Mouse (Mus musculus) midbrain, postnatal 0 days (tissue): ENCODE data around the gene Mrtfb. TPM values are rescaled to one million over a fixed set of nuclear protein-coding genes. Genes with fewer than 3 reads are reported as not detected.

ENCODE experiments used
- ATAC-seq: fragments of 200-750 bp; cut with Nextera tagmentation; 2 replicates; pipeline ENCODE4 v1.8.0; 2017; ENCODE audit warnings: moderate number of reproducible peaks, mild to moderate bottlenecking, moderate TSS enrichment, moderate library complexity; ENCODE audit not compliant: low FRiP score
- DNase-seq: peaks from one replicate; pipeline ENCODE4 v3.0.0-alpha.2; 2015; ENCODE audit warnings: low spot score
- H3K27ac ChIP-seq: fragments of 300-500 bp; sonication (generic); 2 replicates; pipeline ENCODE4 v1.5.1; 2014; ENCODE audit warnings: low read depth, mild to moderate bottlenecking, low read length, mixed read lengths
- H3K27me3 ChIP-seq: fragments of 300-500 bp; sonication (generic); 2 replicates; pipeline ENCODE4 v1.6.1; 2014; ENCODE audit warnings: low read length, control low read depth, mixed read lengths; ENCODE audit not compliant: insufficient read depth
- H3K36me3 ChIP-seq: fragments of 300-500 bp; sonication (generic); 2 replicates; pipeline ENCODE4 v1.6.1; 2014; ENCODE audit warnings: low read length, control low read depth, mixed read lengths; ENCODE audit not compliant: insufficient read depth
- H3K4me1 ChIP-seq: fragments of 300-500 bp; sonication (generic); 2 replicates; pipeline ENCODE4 v1.6.1; 2014; ENCODE audit warnings: mild to moderate bottlenecking, control low read depth, antibody characterized with exemption, low read length, mixed read lengths; ENCODE audit not compliant: insufficient read depth
- H3K4me2 ChIP-seq: fragments of 300-500 bp; sonication (generic); 2 replicates; pipeline ENCODE4 v1.6.1; 2014; ENCODE audit warnings: low read depth, mild to moderate bottlenecking, low read length, mixed read lengths; ENCODE audit not compliant: poor library complexity, severe bottlenecking
- H3K4me3 ChIP-seq: fragments of 300-500 bp; sonication (generic); 2 replicates; pipeline ENCODE4 v1.5.1; 2014; ENCODE audit warnings: low read depth, mild to moderate bottlenecking, low read length, moderate library complexity
- H3K9ac ChIP-seq: fragments of 300-500 bp; sonication (generic); replicated peaks from 2 replicates; pipeline ENCODE4 v1.6.1; 2014; ENCODE audit warnings: mild to moderate bottlenecking, low read length, moderate library complexity, mixed read lengths; ENCODE audit not compliant: poor library complexity, severe bottlenecking
- H3K9me3 ChIP-seq: fragments of 300-500 bp; sonication (generic); 2 replicates; pipeline ENCODE4 v1.6.1; 2016; ENCODE audit warnings: low read length, control low read depth
- CTCF ChIP-seq: IDR thresholded peaks from 2 replicates; pipeline ENCODE4 v1.5.1; 2016; ENCODE audit warnings: antibody characterized with exemption, mild to moderate bottlenecking
- WGBS: fragments of 180-500 bp; shearing (Covaris S2); extraction: QIAGEN DNeasy Blood & Tissue Kit; methylation state at CpG from one replicate; pipeline ENCODE4 v1.1.7; 2014; 5-methylcytosine and 5-hydroxymethylcytosine counted together
- microRNA counts: library from miRNA; unstranded; fragments of <30 nt; microRNA quantifications from one replicate; lab custom pipeline; 2015
- microRNA-seq: library from miRNA; unstranded; fragments of <30 nt; microRNA quantifications from one replicate; pipeline ENCODE4, GENCODE M21; 2016; ENCODE audit warnings: borderline number of aligned reads
- polyA plus RNA-seq: library from polyadenylated mRNA; unstranded; fragments of >200 nt; fragmentation: Nextera tagmentation; extraction: Ambion mirVana; gene quantifications from 2 replicates; pipeline ENCODE4 v1.2.1, GENCODE M21; 2015
- total RNA-seq: library from RNA; depleted of rRNA; stranded (reverse); fragments of >200 nt; gene quantifications from 2 replicates; pipeline ENCODE4 v1.2.3, GENCODE M21; 2014; rRNA removed

Mrtfb gene
- total and polyA plus RNA-seq, 2 experiments from 2014 or later: 13.8 to 24.1 TPM

DNA sequence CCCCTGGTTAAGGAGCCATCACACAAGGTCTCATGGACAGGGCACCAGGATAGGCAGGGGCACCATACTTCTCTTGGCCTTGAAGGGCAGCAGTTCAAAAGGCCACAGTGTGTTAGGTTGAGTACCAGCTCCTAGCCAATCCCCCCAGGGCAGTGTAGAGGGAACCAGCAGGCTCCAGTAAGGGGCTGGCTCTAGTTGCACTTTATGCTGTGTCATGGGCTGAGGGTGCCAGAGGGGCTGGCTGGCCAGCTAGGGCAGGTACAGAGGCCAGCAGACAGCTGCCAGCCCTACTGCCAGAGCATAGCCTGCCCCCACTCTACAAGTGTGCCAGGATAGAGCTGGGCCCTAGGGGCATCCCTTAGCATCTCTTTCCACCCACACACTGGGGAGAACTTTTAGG, 199.3 kb downstream of the Mrtfb start:
- Histone ChIP-seq H3K9me3 (no peaks in the 10 kb centered on the region), H3K9ac (no peak overlapping the region), H3K27me3 (no peaks in the 10 kb centered on the region), H3K4me3 (no peak overlapping the region), H3K27ac (no peak overlapping the region), H3K36me3 (no peaks in the 10 kb centered on the region; the same call in 1 of the 2 replicates), H3K4me1 (no peaks in the 10 kb centered on the region), H3K4me2 (no peak overlapping the region)
- DNase-seq (no peak), ATAC-seq (no peak)
- TF ChIP-seq CTCF: no peak

DNA sequence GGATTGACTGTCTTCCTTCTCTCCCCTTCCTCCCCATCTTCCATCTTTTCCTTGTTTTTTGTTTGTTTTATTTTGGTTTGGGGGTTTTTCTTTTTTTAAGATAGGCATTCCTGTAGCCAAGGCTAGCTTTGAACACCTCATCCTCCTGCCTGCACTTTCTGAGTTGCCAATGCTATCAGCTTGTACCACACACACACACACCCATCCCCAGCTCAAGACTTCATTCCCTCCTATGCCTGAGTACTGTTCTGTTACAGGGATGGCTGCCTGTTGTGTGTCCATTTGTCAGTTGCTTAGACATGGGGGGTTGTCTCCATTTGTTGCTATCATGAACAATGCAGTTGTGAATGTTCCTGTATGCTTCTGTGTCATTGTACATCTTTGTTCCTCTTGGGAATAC, 202.3 kb downstream of the Mrtfb start:
- H3K4me2 ChIP-seq: no peak overlapping the region
- peaks cover 3% of the 10 kb centered on the region for H3K36me3 ChIP-seq
- ATAC-seq (no peak), DNase-seq (no peak)
- no peaks in the 10 kb centered on the region for H3K27me3 ChIP-seq
- H3K4me3 ChIP-seq: no peak overlapping the region
- H3K27ac ChIP-seq: no peak overlapping the region
- H3K4me1 ChIP-seq: no peaks in the 10 kb centered on the region
- no peak for TF ChIP-seq CTCF
- H3K9me3 ChIP-seq: no peaks in the 10 kb centered on the region
- no peak overlapping the region for H3K9ac ChIP-seq

DNA sequence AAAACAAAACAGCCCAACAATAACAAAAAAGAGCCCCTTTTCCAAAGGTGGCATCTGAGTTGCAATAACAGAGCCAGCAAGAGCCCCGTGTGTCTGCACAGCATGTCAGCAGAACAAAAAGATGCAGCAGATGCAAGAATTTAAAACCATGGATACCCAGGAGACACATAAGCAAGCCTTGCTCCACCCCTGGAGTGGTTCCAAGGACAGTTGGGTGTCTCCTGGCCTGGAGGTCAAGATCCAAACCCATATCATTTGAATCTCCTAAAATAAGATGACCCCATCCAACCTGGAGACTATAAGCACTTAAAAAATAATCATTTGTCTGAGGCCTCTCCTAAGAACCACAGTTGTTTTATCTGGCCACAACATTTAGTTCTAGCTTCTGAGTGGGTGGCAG, 203.8 kb downstream of the Mrtfb start:
- WGBS: 38% methylated on average over 1 of the region's 1 CpGs
- Histone ChIP-seq H3K4me3 (no peak overlapping the region), H3K9me3 (no peaks in the 10 kb centered on the region), H3K27ac (no peak overlapping the region), H3K4me1 (no peaks in the 10 kb centered on the region), H3K4me2 (no peak overlapping the region), H3K36me3 (peaks cover 3% of the 10 kb centered on the region), H3K27me3 (no peaks in the 10 kb centered on the region), H3K9ac (no peak overlapping the region)
- TF ChIP-seq CTCF: no peak
- ATAC-seq (no peak), DNase-seq (no peak)

DNA sequence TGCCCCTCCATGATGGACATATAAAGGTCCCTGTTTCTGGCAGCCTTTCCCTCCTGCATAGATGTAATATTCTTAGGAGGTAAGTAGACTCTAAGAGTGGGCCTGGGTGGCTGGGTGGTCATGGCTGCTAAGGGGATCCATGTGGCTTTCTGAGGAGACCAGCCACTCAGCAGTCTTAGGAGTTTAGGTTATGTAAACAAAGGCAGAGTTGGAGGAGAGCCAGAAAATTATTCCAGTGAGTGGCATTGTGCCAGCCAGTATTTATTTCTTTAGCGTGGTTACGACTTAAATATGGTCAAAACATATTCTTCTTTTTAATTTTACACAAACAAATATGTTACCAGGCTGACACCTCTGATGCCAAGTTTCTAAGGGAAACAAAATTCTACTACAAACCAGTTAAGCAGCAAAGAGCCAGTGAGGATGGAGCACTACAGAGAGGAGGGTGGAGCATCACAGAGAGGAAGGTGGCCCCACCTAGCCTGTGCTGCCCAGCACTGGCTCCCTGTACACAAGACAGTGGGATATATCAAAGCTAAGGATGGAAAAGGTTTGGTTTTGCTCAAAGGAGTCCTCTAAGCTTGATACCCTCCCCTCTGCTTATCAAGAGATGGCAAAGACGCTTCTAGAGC, 204.6 kb downstream of the Mrtfb start:
- Histone ChIP-seq H3K36me3 (peaks cover 3% of the 10 kb centered on the region), H3K9ac (no peak overlapping the region), H3K4me2 (no peak overlapping the region), H3K4me3 (no peak overlapping the region), H3K9me3 (no peaks in the 10 kb centered on the region), H3K27ac (no peak overlapping the region), H3K27me3 (no peaks in the 10 kb centered on the region), H3K4me1 (no peaks in the 10 kb centered on the region)
- ATAC-seq: no peak
- DNase-seq: no peak
- TF ChIP-seq CTCF: no peak
- WGBS: 63% methylated on average over 3 of the region's 3 CpGs

DNA sequence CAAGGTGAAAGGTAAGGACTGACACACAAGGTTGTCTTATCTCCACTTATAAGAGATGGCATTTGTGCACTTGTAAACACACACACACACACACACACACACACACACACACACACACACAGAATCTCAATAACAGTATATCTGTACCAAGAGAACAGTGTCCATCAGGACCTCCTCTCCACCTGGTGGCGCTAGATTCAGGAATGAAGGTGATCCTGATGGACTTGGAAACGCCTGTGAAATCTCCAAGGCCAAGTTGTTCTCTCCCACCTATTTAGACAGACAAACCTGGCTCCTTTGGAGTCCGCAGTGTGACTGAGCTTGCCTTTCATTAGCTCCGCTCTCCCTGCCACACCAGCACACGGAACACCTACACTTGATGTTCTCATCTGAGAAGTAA, 208.4 kb downstream of the Mrtfb start:
- DNase-seq: no peak
- no peaks in the 10 kb centered on the region for H3K9me3 ChIP-seq
- no peak overlapping the region for H3K4me3 ChIP-seq
- H3K9ac ChIP-seq: no peak overlapping the region
- H3K27me3 ChIP-seq: no peaks in the 10 kb centered on the region
- peak; percentile 41 for TF ChIP-seq CTCF
- peaks cover 3% of the 10 kb centered on the region for H3K36me3 ChIP-seq
- H3K27ac ChIP-seq: no peak overlapping the region
- H3K4me2 ChIP-seq: no peak overlapping the region
- 88% methylated on average over 5 of the region's 5 CpGs for WGBS
- H3K4me1 ChIP-seq: no peaks in the 10 kb centered on the region
- ATAC-seq: no peak

MicroRNAs within 50 kb of the gene (microRNA counts, 519-probe panel; counts per million panel counts)
- 4,035 counts per million, percentile 82 among the panel's probes with 10 or more counts for microRNA mmu-miR-193b (lab: Ali Mortazavi, UCI)

Small RNA genes lying within 50 kb of the gene (microRNA-seq; reads per million reads assigned to microRNA genes)
- gene Mir193b: 31.5 reads per million, percentile 33 among the genes with 10 or more reads in this experiment
- not detected for gene Mir365-1

Other genes starting within 250 kb of the Mrtfb start
- gene Ercc4, start 146.8 kb upstream of the Mrtfb start, total RNA-seq: 23.4 and 24.8 TPM in 2 replicates
- 14.3 and 15.3 TPM in 2 replicates for gene Ercc4, start 146.8 kb upstream of the Mrtfb start, polyA plus RNA-seq